Mouse (Mus musculus) retina, adult 2 months (tissue): ENCODE results near the gene Rnf115.
A peak's percentile ranks its signal among the peaks of the same experiment; 100 is the strongest.
"Not testable (repeated sequence)": the region's sequence is repeated elsewhere in the genome, so short reads cannot be mapped to it uniquely, and the experiment has no call there.

ENCODE experiments used
- DNase-seq: peaks from one replicate; pipeline ENCODE4 v3.0.0-alpha.2; 2012; ENCODE audit warnings: low read depth, low spot score

Rnf115 gene

DNA sequence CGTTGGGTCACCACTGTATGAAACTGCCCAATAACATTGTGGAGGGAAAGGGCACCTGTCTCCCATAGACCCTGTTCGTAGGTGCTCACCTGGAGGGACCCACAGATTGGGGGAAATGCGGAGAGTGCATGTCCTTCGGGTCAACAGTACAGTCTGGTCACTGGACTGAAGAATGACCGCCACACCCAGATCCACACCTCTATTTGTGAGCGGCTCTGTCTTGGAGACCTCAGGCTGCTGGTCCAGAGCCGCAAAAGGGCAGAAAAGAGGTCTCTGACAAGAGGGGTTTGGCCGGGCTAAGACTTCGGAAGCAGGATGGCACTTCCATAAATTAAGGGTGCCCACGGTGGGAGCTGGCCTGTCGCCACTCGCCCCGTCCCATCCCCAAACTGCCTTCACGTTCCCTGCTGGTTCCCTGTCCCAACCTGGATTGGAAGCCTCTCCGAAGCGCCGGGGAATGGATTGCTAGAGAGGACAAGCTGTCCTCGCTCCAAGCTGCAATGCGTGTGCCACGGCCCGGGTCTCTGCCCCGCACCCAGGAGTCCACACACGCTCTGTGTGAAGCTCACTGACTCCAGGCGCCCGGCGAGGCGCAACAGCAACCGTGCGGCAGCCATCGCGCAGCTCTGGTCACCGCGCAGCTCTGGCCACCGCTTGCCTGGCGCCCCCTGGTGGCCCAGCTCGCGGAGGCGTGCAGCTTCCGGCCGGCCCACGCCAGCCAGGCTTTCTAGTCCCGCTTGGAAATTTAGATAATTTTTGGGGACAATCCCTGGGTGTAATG lies 19.4 kb upstream of the Rnf115 start, which contains the start of gene Nudt17:
Gene Nudt17 (minus strand): TSS at position 660 of the 781 bp plus-strand sequence.
- DNase-seq: peak; percentile 57

DNA sequence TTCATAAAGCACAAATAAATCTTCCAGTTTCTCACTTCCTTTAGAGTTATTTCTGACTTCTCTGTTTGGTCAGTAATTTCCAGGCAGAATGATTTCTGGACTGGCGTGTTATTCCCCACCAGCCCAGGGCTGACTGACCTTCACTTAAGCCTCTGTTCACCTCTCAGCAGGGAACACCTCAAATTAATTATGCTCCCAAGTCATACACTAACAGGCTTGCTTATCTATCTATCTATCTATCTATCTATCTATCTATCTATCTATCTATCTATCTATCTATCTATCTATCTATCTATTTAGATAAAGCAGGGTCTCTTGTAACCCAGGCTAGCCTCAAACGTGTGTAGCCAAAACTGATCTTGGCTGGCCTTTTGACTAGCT lies 18.8 kb upstream of the Rnf115 start:
- DNase-seq: no peak

DNA sequence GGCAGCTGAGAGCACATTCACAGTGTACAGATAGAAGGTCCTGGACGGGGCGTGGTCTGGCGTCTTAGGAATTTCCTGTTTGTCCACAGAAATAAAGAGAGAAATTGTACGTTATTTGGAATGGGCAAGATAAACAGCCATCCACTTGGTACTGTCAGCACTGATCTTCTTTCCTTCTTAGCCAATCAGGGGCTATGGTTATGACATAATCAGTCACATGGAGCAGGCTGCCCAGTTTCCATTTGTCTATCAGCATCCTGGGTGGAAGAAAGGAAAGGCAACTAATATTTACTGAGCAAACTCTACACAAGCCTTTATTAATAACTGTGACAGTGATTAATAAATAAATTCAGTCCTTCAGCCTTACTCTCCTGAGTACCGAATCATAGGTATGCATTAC lies 13.2 kb upstream of the Rnf115 start:
- no peak for DNase-seq

DNA sequence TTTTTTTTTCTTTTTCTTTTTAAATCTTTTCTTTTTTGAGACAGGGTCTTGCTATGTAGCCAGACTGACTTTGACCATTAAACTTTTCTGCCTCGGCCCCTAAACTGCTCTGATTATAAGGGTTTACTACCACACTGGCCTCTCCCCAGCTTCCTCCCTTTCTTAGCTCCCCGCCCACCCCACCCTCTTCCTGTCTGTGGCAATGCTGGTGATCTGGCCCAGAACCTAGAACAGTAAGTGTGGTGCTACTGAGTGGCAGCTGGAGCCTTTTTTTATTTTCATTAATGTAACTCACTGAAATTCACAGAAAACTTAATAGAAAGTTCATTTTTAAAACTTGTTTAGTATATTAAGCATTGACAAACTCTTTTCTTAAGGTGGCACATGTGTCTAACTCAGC lies 11.6 kb upstream of the Rnf115 start:
- no peak for DNase-seq

DNA sequence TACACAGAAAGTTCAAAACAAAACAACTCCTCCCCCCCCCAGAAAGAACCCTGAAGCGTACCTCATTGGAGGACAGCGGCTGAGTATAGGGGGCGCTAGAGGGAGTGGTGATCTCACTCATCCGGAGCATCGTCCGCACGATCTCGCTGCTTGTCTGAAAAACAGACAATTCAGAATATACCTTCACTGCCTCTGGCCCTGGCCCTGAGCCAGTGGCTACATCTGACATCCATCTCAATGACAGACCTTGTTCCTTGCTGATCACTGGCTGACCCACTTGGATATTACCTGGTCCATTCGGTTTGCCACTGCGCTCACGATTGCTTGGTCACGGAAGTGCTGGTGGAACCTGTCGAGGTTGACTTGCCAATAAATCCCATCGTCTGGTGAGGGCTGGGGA lies 8.3 kb upstream of the Rnf115 start:
- DNase-seq: no peak

DNA sequence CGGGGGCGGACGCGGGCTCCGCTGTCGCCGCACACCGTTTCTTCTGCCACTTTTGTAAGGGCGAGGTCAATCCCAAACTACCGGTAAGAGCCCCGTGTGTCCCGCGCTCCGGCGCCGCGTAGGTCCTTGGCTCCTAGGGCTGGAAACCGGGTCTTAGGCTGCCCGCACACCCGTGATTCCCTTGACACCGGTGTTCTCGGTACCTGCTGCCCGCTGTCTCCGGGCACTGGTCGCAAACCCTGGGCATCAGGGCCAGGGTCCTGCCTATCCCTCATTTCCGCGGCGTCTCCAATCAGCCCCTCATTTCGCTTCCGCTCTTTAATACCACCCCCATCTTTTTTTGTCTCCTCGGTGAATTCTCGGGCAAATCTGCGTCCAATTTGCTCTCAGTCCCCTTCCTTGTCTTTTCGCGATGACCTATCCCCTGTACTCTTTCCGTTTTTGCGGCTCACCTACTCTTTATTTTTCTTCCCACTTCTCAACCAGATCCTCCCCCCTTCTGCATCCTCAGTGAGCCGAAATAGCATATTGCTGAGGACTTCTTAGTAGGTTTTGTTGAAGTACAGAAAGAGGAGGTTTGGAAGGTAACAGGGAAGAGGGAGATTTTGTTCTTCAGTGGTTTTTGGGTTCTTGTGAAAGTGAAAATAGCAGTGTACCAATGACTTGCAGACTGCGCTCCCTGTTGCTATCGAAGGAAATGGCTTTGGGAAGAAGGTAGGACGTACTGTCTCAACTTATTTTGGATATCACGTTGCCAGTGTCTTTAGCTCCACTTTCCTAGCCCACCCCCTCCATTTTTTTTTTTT lies 567 bp downstream of the Rnf115 start:
- no peak for DNase-seq

DNA sequence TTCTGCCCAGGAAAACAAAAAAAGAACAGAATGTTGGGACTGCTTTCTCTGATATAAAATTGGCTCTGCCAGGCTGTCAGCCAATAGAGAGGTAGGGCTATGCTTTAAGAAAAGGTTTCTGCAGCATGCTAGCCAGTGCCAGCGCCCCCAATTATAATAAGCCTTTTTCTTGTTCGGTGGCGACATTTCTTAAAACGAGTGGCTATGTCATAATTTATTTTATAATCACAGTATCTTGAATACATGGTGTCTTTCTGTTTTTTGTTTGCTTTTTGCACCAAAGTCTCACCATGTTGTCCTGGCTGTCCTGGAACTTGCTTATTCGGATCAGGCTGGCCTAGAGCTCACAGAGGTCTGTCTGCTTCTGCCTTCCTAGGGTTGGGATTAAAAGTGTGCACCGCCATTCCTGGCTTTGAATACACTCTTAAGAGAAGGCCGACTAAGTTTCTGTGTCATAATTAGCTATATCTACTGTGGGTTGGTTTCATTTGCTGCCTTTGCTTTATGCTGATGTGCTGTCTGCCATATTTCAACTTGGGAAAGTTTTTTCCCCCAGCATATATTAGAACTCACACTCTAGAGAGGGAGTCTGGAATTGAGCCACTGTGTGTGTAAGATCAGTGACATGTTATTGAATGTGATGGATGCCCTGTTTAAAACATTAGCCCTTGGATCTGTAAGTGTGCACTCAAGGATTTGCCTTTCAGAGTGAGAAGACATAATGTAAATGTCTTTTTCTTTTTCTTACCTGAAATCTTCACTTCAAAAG lies 1.4 kb downstream of the Rnf115 start:
- DNase-seq: no peak

DNA sequence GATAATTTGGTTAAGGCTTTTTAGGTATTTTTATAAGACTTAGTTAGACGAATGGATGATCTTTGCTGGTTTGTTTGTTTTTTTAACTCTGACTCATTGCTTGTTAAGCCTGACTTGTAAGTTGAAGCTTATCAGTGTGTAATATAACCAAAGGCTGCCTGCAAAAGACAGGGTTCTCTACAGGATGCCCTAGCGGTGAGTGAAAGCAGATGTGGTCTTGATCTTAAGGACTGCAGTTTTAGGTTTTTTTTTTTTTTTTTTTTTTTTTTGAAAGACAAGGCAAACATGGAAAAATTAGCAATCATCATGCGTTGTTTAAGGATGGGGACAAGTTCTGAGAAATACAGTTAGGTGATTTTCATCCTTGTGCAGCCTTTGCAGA lies 1.9 kb downstream of the Rnf115 start:
- DNase-seq: no peak

DNA sequence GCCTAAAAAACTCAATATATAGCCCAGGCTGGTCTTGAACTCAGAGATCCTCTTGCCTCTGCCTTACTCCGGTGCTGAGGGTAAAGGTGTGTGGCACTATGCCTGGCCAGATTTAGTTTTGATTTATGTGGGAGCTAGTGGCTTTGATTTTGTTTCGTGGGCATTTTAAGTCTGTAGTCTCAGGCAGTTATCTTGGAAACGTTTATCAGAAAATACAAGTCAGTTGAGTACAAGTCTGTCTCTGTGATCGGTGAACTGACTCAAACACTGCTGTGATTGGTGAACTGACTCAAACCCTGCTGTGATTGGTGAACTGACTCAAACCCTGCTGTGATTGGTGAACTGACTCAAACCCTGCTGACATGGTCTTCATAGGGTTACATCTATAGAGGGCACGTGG lies 3.3 kb downstream of the Rnf115 start:
- no peak for DNase-seq

DNA sequence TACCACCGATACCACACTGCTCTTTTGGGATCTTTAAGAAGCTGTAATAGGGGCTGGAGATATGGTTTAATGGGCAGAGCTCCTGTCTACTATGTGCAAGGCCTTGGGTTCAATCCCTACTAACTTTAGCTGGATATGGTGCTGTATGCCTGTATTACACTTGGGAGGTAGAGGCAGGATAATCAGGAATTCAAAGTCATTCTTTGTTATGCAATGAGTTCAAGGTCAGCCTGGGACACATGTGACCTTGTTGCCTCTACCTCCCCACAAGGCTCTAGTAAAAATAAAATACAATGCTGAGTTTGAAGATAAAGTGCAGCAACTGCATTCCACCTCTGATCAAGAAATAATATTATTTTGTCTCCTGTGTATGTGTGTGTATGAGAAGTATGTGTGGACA lies 6.5 kb downstream of the Rnf115 start:
- no peak for DNase-seq

DNA sequence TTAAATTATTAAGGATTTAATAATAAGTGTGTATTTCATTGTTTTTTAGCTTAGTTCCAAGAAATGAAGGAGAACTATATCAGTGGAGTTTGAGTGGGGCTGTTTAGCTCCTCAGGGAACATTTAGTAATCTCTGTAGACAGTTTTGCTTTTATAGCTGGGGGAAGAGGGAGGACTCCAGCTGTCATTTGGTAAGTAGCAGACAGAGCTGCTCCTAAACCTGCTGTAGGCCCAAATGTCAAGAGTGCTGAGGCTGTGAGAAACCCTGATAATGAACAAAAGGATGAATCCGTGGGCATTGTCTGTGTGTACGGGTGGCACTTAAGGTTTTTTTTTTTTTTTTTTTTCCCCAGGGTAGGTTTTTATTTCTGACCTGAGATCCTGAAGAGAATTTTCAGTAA lies 7.7 kb downstream of the Rnf115 start:
- DNase-seq: no peak

DNA sequence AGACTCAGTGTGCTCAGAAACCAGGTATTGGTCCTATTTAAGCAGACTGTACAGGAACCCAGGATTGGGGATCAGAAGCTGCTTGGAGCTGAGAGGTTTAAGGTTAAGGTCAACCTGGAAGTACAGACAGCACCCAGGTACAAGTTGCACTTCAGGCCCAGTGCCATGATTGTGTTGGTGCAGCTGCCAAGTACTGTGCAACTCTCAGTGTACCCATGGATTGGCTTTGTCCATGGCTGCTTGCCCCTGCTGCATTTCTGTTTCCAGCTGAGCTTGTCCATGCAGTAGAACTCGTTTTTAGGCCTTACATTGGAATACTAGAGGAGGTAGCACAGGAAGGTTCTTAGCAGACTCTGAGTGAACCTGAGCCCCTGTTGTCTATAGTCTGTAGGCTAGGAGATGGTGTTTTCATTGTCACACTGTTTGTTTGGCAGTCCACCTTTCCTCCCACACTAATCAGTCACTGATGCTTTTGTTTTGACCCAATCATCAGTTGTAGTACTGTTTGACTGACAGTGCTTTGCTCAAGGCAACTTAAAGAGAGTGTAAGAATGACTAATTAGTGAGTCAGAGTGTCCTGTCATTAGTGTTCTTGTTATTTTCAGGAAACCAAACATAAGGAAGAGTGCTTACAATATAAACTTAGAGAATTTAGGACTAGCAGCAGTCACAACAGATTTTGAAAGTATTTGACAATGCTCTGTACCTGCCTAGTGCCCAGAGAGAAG lies 9.7 kb downstream of the Rnf115 start:
- no peak for DNase-seq

DNA sequence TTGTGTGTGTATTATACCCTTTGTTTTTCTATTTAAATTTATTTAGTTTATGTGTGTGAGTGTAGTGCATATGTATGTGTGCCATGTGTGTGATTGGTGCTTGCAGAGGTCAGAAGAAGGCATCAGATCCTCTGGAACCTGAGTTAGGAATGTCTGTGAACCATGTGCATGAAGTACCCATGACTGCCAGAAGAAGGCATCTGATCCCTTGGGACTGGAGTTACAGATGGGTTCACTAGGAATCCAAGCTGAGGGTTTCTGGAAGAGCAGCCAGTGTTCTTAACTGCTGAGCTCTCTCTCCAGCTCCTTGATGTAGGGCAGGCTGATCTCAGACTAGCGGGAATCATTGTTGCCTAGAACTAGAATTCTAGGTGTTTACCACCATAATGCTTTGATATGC lies 10.5 kb downstream of the Rnf115 start:
- DNase-seq: no peak

DNA sequence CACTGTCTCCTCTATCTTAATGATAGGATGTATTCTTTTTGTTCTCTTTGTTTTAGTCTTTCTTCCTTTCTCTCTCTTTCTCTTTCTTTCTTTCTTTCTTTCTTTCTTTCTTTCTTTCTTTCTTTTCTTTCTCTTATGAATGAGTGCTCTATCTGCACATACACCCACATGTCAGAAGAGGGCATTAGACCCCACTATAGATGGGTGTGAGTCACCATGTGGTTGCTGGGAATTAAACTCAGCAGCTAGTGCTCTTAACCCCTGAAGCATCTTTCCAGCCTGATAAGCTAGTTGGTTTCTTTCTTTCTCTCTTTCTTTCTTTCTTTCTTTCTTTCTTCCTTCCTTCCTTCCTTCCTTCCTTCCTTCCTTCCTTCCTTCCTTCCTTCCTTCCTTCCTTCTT lies 12.8 kb downstream of the Rnf115 start:
- DNase-seq: not testable (repeated sequence)

DNA sequence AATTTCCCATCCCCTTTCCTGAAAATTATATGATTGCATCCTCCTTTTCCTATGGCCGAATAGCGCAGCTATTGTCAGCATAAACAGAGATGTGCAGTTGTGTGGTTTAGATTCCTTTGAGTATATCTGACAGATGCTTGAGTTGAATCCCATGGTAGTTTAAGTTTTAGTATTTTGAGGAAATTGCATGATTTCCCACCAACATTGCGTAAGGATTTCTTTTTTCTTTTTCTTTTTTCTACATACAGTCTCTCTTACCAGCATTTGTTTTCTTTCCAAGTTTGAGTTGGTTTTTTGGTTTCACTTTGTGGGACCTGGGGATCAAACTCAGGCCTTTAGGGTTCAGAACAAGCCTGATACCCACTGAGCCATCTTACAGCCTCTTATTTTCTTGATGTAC lies 16.9 kb downstream of the Rnf115 start:
- DNase-seq: no peak

DNA sequence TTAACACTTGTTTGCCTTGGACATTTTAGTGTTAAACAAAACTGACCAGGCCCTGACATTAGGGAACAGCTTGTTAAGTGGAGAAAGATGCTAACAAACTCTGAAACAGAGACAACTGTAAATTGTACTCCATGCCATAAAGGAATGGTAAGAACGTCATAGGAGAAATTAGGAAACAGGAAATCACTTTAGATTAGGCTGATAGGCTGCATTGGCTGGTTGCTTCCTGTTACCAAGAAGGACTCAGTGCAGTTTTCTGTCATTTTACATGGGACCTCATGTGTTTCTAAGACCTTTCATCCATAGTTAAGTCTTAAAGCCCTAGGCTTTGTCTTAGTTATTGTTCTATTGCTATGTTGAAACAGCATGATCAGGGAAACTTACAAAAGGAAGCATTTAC lies 19.4 kb downstream of the Rnf115 start:
- DNase-seq: no peak

DNA sequence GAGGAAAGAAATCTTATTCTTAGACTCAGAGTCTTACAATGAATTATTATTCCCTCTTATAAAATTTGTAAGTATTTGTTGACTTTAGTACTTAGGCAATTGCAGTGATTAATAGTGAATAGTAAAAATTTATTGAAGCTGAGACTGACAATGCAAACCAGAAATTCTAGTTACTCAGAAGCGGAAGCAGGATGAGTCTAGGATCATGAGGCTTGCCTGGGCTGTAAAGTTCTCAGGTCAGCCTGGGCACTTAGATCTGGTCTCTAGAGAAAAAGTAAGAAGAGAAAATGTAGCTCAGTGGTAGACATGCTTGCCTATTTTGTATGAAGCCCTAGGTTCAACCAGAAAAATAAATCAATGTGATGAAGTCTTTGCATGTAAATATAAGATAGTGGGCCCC lies 28.5 kb downstream of the Rnf115 start:
- no peak for DNase-seq

DNA sequence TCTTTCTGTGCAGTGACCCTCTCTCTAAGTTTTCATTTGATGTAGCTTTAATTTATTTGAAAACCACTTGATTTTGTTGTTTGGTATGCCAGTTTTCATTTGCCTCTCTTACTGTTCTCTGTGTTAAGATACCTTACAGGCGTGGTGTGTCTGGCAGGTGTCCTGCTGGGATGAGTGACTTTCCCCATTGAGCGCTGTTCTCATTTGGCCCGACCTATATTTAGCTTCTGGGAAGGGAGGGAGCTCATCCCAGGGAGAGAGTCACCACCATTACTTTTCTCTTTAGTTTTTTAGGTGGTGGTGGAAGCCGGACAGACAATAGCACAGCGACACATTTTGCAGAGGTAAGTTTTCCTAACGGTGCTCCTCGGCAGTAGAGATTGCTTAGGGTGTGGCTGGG lies 30.2 kb downstream of the Rnf115 start:
- no peak for DNase-seq

DNA sequence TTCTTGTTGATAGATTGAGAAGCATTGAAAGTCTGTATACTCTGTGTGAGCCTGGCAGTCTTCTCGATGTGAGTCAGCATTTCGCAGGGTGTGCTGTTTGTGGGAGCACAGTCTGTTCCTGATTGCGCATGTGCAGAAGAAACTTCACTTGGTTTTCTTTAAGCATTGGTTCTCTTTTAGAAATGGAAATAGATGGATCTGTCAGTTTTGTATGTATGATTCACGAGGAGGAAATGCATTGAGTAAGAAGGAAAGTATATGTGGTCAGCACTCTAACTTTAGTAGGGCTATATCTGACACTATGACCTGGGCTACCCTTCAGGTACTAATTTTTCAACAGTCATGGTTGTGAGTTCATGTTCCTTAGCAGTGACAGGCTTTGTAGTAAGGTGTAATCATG lies 32.2 kb downstream of the Rnf115 start:
- DNase-seq: no peak

DNA sequence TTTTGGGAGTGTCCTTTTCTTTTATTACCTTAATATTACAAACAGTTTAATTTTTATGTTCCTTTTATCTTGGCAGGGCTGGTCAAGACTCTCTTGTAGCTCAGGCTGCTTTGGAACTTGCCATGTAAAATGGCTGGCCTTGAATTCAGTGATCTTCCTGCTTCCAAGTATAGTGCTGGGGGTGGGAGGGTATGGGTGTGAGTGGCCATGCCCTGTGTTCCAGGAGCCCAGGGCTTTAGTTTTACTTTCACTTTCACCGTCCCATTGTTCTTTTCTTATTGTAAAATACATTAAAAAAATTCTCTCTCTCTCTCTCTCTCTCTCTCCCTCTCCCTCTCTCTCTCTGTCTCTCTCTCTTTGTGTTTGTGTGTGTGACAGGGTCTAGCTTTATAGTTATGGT lies 37.1 kb downstream of the Rnf115 start:
- DNase-seq: no peak

DNA sequence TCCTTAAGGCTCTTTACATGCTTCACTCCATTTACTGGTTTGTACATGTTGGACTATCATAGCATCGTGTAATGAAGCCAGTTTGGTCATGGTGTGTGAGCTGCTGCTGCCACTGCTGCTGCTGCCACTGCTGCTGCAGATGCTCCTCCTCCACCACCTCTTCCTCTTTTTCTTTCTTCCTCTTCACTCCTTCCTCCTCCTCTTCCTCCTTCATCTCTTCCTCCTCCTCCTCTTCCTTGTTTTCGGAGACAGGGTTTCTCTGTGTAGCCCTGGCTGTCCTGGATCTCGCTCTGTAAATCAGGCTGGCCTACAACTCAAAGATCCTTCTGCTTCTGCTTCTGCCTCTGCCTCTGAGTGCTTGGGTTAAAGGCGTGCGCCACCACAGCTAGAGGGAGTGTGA lies 42.5 kb downstream of the Rnf115 start:
- no peak for DNase-seq

DNA sequence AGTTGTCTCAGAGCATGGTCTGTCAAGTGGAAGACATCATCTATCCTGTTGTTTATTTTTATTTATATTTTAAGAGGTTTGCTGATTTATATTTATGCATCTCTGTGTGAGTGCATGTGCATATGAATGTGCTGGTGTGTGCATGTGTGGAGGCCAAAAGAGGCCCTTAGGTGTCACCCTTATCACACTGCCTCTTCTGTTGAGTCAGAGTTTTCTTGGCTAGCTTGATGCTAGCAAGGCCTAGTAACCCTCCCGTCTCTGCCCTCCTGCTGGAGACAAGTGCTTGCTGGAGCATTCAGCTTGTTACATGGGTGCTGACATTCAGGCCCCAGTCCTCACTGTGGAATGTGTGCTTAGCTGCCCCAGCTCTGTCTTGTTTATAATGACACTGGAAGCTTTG lies 45.5 kb downstream of the Rnf115 start:
- no peak for DNase-seq
